Mouse (Mus musculus) CH12.LX (cell line): Measurements from ENCODE around the gene Csf2rb. TPM values are rescaled to one million over a fixed set of nuclear protein-coding genes. Genes with fewer than 3 reads are reported as not detected.

ENCODE experiments used
- DNase-seq: peaks from one replicate; pipeline ENCODE4 v3.0.0-alpha.2; 2013; ENCODE audit errors: extremely low read depth
- H3K27ac ChIP-seq: 2 replicates; pipeline ENCODE4 v1.5.1; 2012; ENCODE audit warnings: low read depth, mild to moderate bottlenecking, control low read depth, moderate library complexity; ENCODE audit not compliant: insufficient read depth
- H3K27me3 ChIP-seq: replicated peaks from 2 replicates; pipeline ENCODE3; 2012; ENCODE audit warnings: inconsistent platforms
- H3K36me3 ChIP-seq, 2 experiments: replicated peaks in 1 of 2; 2 replicates each; pipeline versions ENCODE3 to v1.6.1; 2012; ENCODE audit warnings: inconsistent platforms in 1 of 2, low read length in 1 of 2, mild to moderate bottlenecking in 1 of 2, mixed read lengths in 1 of 2, moderate library complexity in 1 of 2; ENCODE audit not compliant: control insufficient read depth in 1 of 2, insufficient read depth in 1 of 2
- H3K4me1 ChIP-seq, 2 experiments: 2 replicates each; pipeline ENCODE4 v1.6.1; 2012; ENCODE audit warnings: inconsistent platforms in 1 of 2, moderate library complexity in 1 of 2; ENCODE audit not compliant: insufficient read depth in 2 of 2, control insufficient read depth in 1 of 2
- H3K4me2 ChIP-seq: 2 replicates; pipeline ENCODE4 v1.6.1; 2012; ENCODE audit warnings: low read depth, mild to moderate bottlenecking, control low read depth; ENCODE audit not compliant: poor library complexity, insufficient read depth, severe bottlenecking
- H3K4me3 ChIP-seq, 3 experiments: fragments of 150-350 bp in 1 of 3; sonication (generic) in 1 of 3; replicated peaks in 1 of 3; 2 replicates each; pipeline versions ENCODE3 to v1.5.1; 2011 to 2012; ENCODE audit warnings: low read depth in 2 of 3, low read length in 2 of 3, mild to moderate bottlenecking in 2 of 3, moderate library complexity in 2 of 3, control low read depth in 1 of 3, improper control_type of control experiment in 1 of 3, inconsistent platforms in 1 of 3, mixed read lengths in 1 of 3; ENCODE audit not compliant: poor library complexity in 1 of 3
- H3K79me2 ChIP-seq: replicated peaks from 2 replicates; pipeline ENCODE4 v1.6.1; 2012; ENCODE audit warnings: mild to moderate bottlenecking, moderate library complexity; ENCODE audit not compliant: control insufficient read depth, poor library complexity, insufficient read depth, severe bottlenecking; ENCODE audit errors: extremely low read depth
- H3K9ac ChIP-seq: 2 replicates; pipeline ENCODE4 v1.6.1; 2012; ENCODE audit warnings: low read depth, mild to moderate bottlenecking, control low read depth, moderate library complexity; ENCODE audit not compliant: insufficient read depth
- H3K9me3 ChIP-seq: replicated peaks from 2 replicates; pipeline ENCODE3; 2012; ENCODE audit warnings: low read length, inconsistent platforms, mixed read lengths
- BHLHE40 ChIP-seq: IDR thresholded peaks from 2 replicates; pipeline ENCODE4 v1.6.1; 2011; ENCODE audit warnings: mild to moderate bottlenecking, low read depth, low read length, improper control_type of control experiment
- CHD1 ChIP-seq: IDR thresholded peaks from 2 replicates; pipeline ENCODE4 v1.6.1; 2012; ENCODE audit warnings: low read depth, low read length, improper control_type of control experiment, inconsistent platforms
- CHD2 ChIP-seq: IDR thresholded peaks from 2 replicates; pipeline ENCODE4 v1.6.1; 2011; ENCODE audit warnings: low read length, improper control_type of control experiment
- CTCF ChIP-seq, 2 experiments: IDR thresholded peaks in 1 of 2; conservative IDR thresholded peaks in 1 of 2; 2 replicates each; pipeline ENCODE4 v1.5.1; 2011 to 2012; ENCODE audit warnings: low read depth in 2 of 2, low read length in 2 of 2, improper control_type of control experiment in 1 of 2, inconsistent platforms in 1 of 2, mild to moderate bottlenecking in 1 of 2, moderate library complexity in 1 of 2
- E2F4 ChIP-seq: IDR thresholded peaks from 2 replicates; pipeline ENCODE4 v1.6.1; 2011; ENCODE audit warnings: low read depth, low read length, improper control_type of control experiment; ENCODE audit not compliant: insufficient replicate concordance
- ELF1 ChIP-seq: IDR thresholded peaks from 2 replicates; pipeline ENCODE4 v1.6.1; 2014; ENCODE audit warnings: low read depth, mild to moderate bottlenecking, inconsistent platforms, low read length, improper control_type of control experiment
- EP300 ChIP-seq: IDR thresholded peaks from 2 replicates; pipeline ENCODE4 v1.6.1; 2011; ENCODE audit warnings: low read length, improper control_type of control experiment
- ETS1 ChIP-seq: conservative IDR thresholded peaks from 2 replicates; pipeline ENCODE4 v1.6.1; 2012; ENCODE audit warnings: low read depth, mild to moderate bottlenecking, inconsistent platforms, low read length, improper control_type of control experiment, moderate library complexity
- GABPA ChIP-seq: IDR thresholded peaks from 2 replicates; pipeline ENCODE4 v1.6.1; 2012; ENCODE audit warnings: low read depth, low read length, improper control_type of control experiment, inconsistent platforms; ENCODE audit not compliant: insufficient replicate concordance
- HCFC1 ChIP-seq: IDR thresholded peaks from 2 replicates; pipeline ENCODE4 v1.6.1; 2012; ENCODE audit warnings: low read depth, mild to moderate bottlenecking, inconsistent platforms, low read length, improper control_type of control experiment
- IRF4 ChIP-seq: IDR thresholded peaks from 2 replicates; pipeline ENCODE4 v1.6.1; 2014; ENCODE audit warnings: low read depth, mild to moderate bottlenecking, inconsistent platforms, low read length, improper control_type of control experiment
- JUN ChIP-seq: IDR thresholded peaks from 2 replicates; pipeline ENCODE4 v1.6.1; 2011; ENCODE audit warnings: low read depth, mild to moderate bottlenecking, low read length, improper control_type of control experiment, moderate library complexity; ENCODE audit not compliant: insufficient read depth
- JUND ChIP-seq: conservative IDR thresholded peaks from 2 replicates; pipeline ENCODE4 v1.6.1; 2011; ENCODE audit warnings: low read depth, low read length, improper control_type of control experiment
- KAT2A ChIP-seq: IDR thresholded peaks from 2 replicates; pipeline ENCODE4 v1.6.1; 2012; ENCODE audit warnings: low read length, improper control_type of control experiment, inconsistent platforms; ENCODE audit not compliant: insufficient replicate concordance
- MAFK ChIP-seq: IDR thresholded peaks from 2 replicates; pipeline ENCODE4 v1.6.1; 2011; ENCODE audit warnings: low read length, improper control_type of control experiment; ENCODE audit not compliant: insufficient replicate concordance
- MAX ChIP-seq: IDR thresholded peaks from 2 replicates; pipeline ENCODE4 v1.6.1; 2011; ENCODE audit warnings: low read length, improper control_type of control experiment
- MAZ ChIP-seq: IDR thresholded peaks from 2 replicates; pipeline ENCODE4 v1.6.1; 2012; ENCODE audit warnings: low read depth, mild to moderate bottlenecking, inconsistent platforms, low read length, improper control_type of control experiment, moderate library complexity
- MEF2A ChIP-seq: IDR thresholded peaks from 2 replicates; pipeline ENCODE4 v1.6.1; 2014; ENCODE audit warnings: low read depth, mild to moderate bottlenecking, inconsistent platforms, low read length, improper control_type of control experiment, borderline replicate concordance
- MXI1 ChIP-seq: IDR thresholded peaks from 2 replicates; pipeline ENCODE4 v1.6.1; 2011; ENCODE audit warnings: mild to moderate bottlenecking, low read depth, low read length, improper control_type of control experiment
- MYC ChIP-seq: IDR thresholded peaks from 2 replicates; pipeline ENCODE4 v1.6.1; 2011; ENCODE audit warnings: low read depth, mild to moderate bottlenecking, improper control_type of control experiment, low read length
- NELFE ChIP-seq: IDR thresholded peaks from 2 replicates; pipeline ENCODE4 v1.6.1; 2011; ENCODE audit warnings: low read depth, low read length, improper control_type of control experiment
- NRF1 ChIP-seq: IDR thresholded peaks from 2 replicates; pipeline ENCODE4 v1.6.1; 2014; ENCODE audit warnings: low read depth, mild to moderate bottlenecking, inconsistent platforms, low read length, improper control_type of control experiment, moderate library complexity
- PAX5 ChIP-seq: IDR thresholded peaks from 2 replicates; pipeline ENCODE4 v1.6.1; 2012; ENCODE audit warnings: low read length, inconsistent platforms, mixed read lengths
- POLR2A ChIP-seq: IDR thresholded peaks from 2 replicates; pipeline ENCODE4 v1.6.1; 2011; ENCODE audit warnings: low read depth, mild to moderate bottlenecking, improper control_type of control experiment, low read length
- POLR2AphosphoS2 ChIP-seq: IDR thresholded peaks from 2 replicates; pipeline ENCODE4 v1.6.1; 2011; ENCODE audit warnings: low read depth, low read length, improper control_type of control experiment
- RAD21 ChIP-seq: IDR thresholded peaks from 2 replicates; pipeline ENCODE4 v1.6.1; 2011; ENCODE audit warnings: low read depth, mild to moderate bottlenecking, low read length, improper control_type of control experiment, moderate library complexity
- RCOR1 ChIP-seq: conservative IDR thresholded peaks from 2 replicates; pipeline ENCODE4 v1.6.1; 2012; ENCODE audit warnings: low read depth, mild to moderate bottlenecking, inconsistent platforms, low read length, improper control_type of control experiment
- SIN3A ChIP-seq: IDR thresholded peaks from 2 replicates; pipeline ENCODE4 v1.6.1; 2012; ENCODE audit warnings: low read length, improper control_type of control experiment, inconsistent platforms
- SMC3 ChIP-seq: IDR thresholded peaks from 2 replicates; pipeline ENCODE4 v1.6.1; 2011; ENCODE audit warnings: low read depth, low read length, improper control_type of control experiment
- TBP ChIP-seq: conservative IDR thresholded peaks from 2 replicates; pipeline ENCODE4 v1.6.1; 2011; ENCODE audit warnings: low read depth, low read length, improper control_type of control experiment
- TCF12 ChIP-seq: IDR thresholded peaks from 2 replicates; pipeline ENCODE4 v1.6.1; 2014; ENCODE audit warnings: low read depth, mild to moderate bottlenecking, inconsistent platforms, low read length, improper control_type of control experiment
- UBTF ChIP-seq: IDR thresholded peaks from 2 replicates; pipeline ENCODE4 v1.6.1; 2012; ENCODE audit warnings: low read depth, mild to moderate bottlenecking, inconsistent platforms, low read length, improper control_type of control experiment, moderate library complexity
- USF1 ChIP-seq: IDR thresholded peaks from 2 replicates; pipeline ENCODE4 v1.6.1; 2014; ENCODE audit warnings: low read depth, mild to moderate bottlenecking, inconsistent platforms, low read length, improper control_type of control experiment
- USF2 ChIP-seq: conservative IDR thresholded peaks from 2 replicates; pipeline ENCODE4 v1.6.1; 2011; ENCODE audit warnings: low read depth, low read length, improper control_type of control experiment
- ZC3H11A ChIP-seq: IDR thresholded peaks from 2 replicates; pipeline ENCODE4 v1.6.1; 2012; ENCODE audit warnings: low read depth, mild to moderate bottlenecking, inconsistent platforms, low read length, improper control_type of control experiment
- ZKSCAN1 ChIP-seq: IDR thresholded peaks from 2 replicates; pipeline ENCODE4 v1.6.1; 2012; ENCODE audit warnings: low read depth, inconsistent platforms, low read length, improper control_type of control experiment, borderline replicate concordance
- ZMIZ1 ChIP-seq: IDR thresholded peaks from 2 replicates; pipeline ENCODE4 v1.6.1; 2012; ENCODE audit warnings: low read depth, mild to moderate bottlenecking, inconsistent platforms, low read length, improper control_type of control experiment
- ZNF384 ChIP-seq: IDR thresholded peaks from 2 replicates; pipeline ENCODE4 v1.6.1; 2012; ENCODE audit warnings: low read depth, low read length, improper control_type of control experiment, inconsistent platforms
- dilution Hi-C: fragments of 300-500 bp; cut with MboI; formaldehyde crosslinking; loops from 2 replicates; pipeline ENCODE4 v1.14.3; 2020; ENCODE audit warnings: low sequenced_read_pairs; ENCODE audit not compliant: extremely low pct_unique_long_range_greater_than_20kb, extremely low pct_ligation_motif_present
- in situ Hi-C: fragments of 300-500 bp; cut with MboI; formaldehyde crosslinking; loops from 3 replicates; pipeline ENCODE4 v1.14.3; 2019; ENCODE audit warnings: low sequenced_read_pairs, low pct_ligation_motif_present, low pct_unique_long_range_greater_than_20kb, mixed read lengths
- polyA plus RNA-seq: library from polyadenylated mRNA; unstranded; fragments of >175 nt; gene quantifications from 2 replicates; pipeline ENCODE4 v1.2.1, GENCODE M21; 2012; ENCODE audit warnings: low read depth; ENCODE audit not compliant: insufficient read length
- total RNA-seq, 2 experiments: library from RNA; depleted of rRNA; stranded (reverse); fragments of 300-350 nt in 1 of 2; fragments of >200 nt in 1 of 2; gene quantifications; 2 replicates each; pipeline ENCODE4 v1.2.3; 2012 to 2014

The Csf2rb gene
- total and polyA plus RNA-seq, 3 experiments: 134 to 222 (median 179) TPM

DNA sequence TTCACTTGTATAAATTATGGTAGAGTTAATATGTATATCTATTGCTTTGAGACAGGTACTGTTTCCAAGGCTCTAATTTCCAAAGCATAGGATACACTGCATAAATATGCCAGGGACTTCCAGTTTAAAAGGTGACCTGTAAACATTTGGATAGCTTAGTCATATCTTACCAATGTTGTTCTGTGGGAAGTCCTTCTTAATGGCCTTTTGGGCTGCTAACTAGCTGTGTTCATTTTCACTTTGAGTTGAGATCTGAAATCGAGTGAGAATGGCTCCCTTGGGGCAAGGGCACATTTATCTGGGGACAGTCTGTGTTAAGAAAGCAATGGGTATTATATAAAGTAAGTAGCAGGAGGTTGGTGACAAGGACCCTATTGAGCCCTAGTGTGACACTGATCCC lies 2.2 kb upstream of the Csf2rb start:
- dilution Hi-C loops: no loop called here
- peak overlapping the region; percentile 74; the same call in 1 of the 2 replicates for H3K27ac ChIP-seq
- peaks cover 2 to 11% of the 10 kb centered on the region in 2 experiments for H3K36me3 ChIP-seq
- TF ChIP-seq CHD2 (0 out of 2 replicates have a peak, but pooled peaks have one; percentile 19), MYC (no peak), POLR2AphosphoS2 (no peak), SIN3A (0 out of 2 replicates have a peak, but pooled peaks have one; percentile 39), HCFC1 (no peak), ZMIZ1 (no peak), UBTF (no peak), ETS1 (peak; percentile 67), TCF12 (peak; percentile 41; the same call in 1 of the 2 replicates), MAFK (0 out of 2 replicates have a peak, but pooled peaks have one; percentile 27), MXI1 (no peak), NRF1 (no peak), ELF1 (no peak), E2F4 (no peak), POLR2A (no peak), MEF2A (peak; percentile 26; the same call in 1 of the 2 replicates), BHLHE40 (peak; percentile 61), GABPA (no peak), ZKSCAN1 (no peak), KAT2A (0 out of 2 replicates have a peak, but pooled peaks have one; percentile 33), MAZ (no peak), SMC3 (no peak), RCOR1 (0 out of 2 replicates have a peak, but pooled peaks have one; percentile 17), JUN (peak; percentile 53; the same call in 1 of the 2 replicates), JUND (peak; percentile 75), EP300 (peak; percentile 81), CTCF (conservative IDR thresholded peaks at IDR 0.05 in 1 of 2, IDR thresholded peaks at IDR 0.05 in 1 of 2; ENCODE audit: low read depth in 2 of 2, low read length in 2 of 2) (no peak), RAD21 (no peak), ZNF384 (no peak), ZC3H11A (no peak), CHD1 (no peak), TBP (no peak), PAX5 (no peak), MAX (no peak), USF1 (no peak), NELFE (no peak), IRF4 (peak; percentile 93), USF2 (no peak)
- TF ChIP-seq, all 38 proteins: peak for 13
- Histone ChIP-seq H3K9ac (peak overlapping the region; percentile 40; the same call in 1 of the 2 replicates), H3K4me1 (peaks cover 37 to 61% of the 10 kb centered on the region in 2 experiments), H3K9me3 (no peaks in the 10 kb centered on the region), H3K79me2 (peaks cover 31% of the 10 kb centered on the region), H3K27me3 (no peaks in the 10 kb centered on the region), H3K4me2 (peak overlapping the region; percentile 77), H3K4me3 (no peak overlapping the region)
- in situ Hi-C loops: loop anchor here (10.0 kb wide), 1 partner anchor 349 kb away; the partner anchor contains the start of gene Eif3d
- no peak for DNase-seq
